Mouse (Mus musculus): ENCODE measurements around the gene Zfp965.
"Not testable (repeated sequence)": the region's sequence is repeated elsewhere in the genome, so short reads cannot be mapped to it uniquely, and the experiment has no call there.

Gene Zfp965

GRCm38 (mm10) chr2:175469685-175470084 lies at the start of gene Zfp965:
TSS of gene Zfp965 (plus strand) at chr2:175469985.
- not testable (repeated sequence) for DNase-seq (ENCODE audit: low spot score in 2 of 2)

GRCm38 (mm10) chr2:175435707-175436106 lies 34.1 kb upstream of the Zfp965 start, which contains the start of gene Gm4724:
TSS of gene Gm4724 (minus strand) at chr2:175435807.
- DNase-seq (ENCODE audit: low spot score in 2 of 2): not testable (repeated sequence)
